Mouse (Mus musculus): Measurements from ENCODE around the gene Adgra1. TPM values are rescaled to one million over a fixed set of nuclear protein-coding genes. Genes with fewer than 3 reads are reported as not detected.

The Adgra1 gene
- polyA plus RNA-seq (2015; fragmentation: Nextera tagmentation; extraction: Ambion mirVana) = 0.67 and 2.5 TPM in 2 replicates

DNA sequence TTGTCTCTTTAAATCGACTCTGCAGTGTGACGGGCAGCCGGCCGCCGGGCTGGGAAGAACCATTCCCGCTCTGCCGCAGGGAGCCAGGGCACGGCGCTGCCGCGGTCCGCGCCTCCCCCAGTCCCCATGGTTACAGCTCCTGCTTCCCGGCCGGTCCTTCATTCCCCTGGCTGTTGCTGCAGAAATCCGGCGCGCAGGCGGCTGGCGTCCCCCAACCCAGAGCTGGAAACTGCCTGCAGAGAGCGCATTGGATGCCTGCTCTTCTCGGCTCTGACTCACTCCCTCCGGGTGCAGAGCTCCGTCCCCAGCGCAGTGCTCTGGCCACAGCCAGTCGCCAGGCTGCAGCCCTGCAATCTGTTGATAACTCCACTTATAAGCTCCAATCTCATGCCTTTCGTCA, at the start of gene Adgra1:
Adgra1 (plus strand) TSS at position 139 of the 400 bp plus-strand sequence.
- H3K4me3 ChIP-seq (replicated peaks) = peak within 1 kb of the TSS; percentile 12
- 1% methylated on average over 27 of the region's 27 CpGs for WGBS
- peak; percentile 88 for ATAC-seq (replicated peaks; ENCODE audit: low FRiP score)
- peaks cover 37% of the 10 kb centered on the region for H3K27me3 ChIP-seq
- H3K9me3 ChIP-seq (replicated peaks) = no peaks in the 10 kb centered on the region
- peak within 1 kb of the TSS; percentile 53 for H3K4me2 ChIP-seq
- H3K36me3 ChIP-seq = no peaks in the 10 kb centered on the region
- no peak within 1 kb of the TSS for H3K27ac ChIP-seq
- H3K4me1 ChIP-seq = peaks cover 28% of the 10 kb centered on the region
- no peak within 1 kb of the TSS for H3K9ac ChIP-seq

DNA sequence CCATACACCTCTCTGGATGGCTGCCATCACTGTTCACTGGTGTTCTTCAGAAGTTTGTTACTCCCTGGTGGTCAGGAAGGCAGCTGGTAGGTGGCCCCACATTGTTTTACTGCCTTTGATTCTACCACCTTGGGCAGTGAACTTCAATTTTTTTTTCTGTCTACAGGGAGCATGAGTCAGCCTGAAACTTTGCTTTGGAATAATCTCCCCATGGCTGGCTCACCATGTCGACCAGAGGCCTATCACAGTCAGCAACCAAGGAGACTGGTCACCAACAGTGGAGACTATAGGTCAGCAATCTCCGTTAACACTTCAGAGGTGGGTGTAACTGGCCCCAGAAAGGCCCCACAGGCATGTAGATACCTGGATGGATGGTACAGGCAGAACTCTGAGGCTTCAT, 46.6 kb upstream of the Adgra1 start:
- Histone ChIP-seq H3K4me3 (replicated peaks) (no peak overlapping the region), H3K36me3 (no peaks in the 10 kb centered on the region), H3K9ac (no peak overlapping the region), H3K27ac (no peak overlapping the region), H3K4me2 (no peak overlapping the region), H3K4me1 (peaks cover 8% of the 10 kb centered on the region; the same call in 1 of the 2 replicates), H3K9me3 (replicated peaks) (no peaks in the 10 kb centered on the region), H3K27me3 (no peaks in the 10 kb centered on the region)
- 81% methylated on average over 2 of the region's 2 CpGs for WGBS
- ATAC-seq (replicated peaks; ENCODE audit: low FRiP score) = no peak

DNA sequence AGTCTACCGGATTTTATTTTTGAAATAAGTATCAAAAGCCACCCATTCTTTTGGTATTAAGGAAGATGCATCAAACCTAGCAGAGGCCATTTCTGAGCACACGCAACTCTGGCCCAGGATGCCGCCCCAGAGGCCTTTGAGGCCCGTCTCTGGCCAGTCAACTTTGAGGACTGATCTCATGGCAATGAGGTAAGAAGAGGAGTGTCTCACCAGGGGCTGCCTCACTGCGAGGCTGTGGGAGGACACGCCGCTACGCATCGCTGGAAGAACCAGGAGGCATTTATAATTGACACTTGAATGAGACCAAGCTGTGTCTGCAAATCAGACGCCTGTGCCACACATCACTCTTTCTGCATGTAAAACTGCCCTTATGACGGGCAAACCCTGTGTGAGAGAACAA, 45.0 kb upstream of the Adgra1 start:
- Histone ChIP-seq H3K36me3 (no peaks in the 10 kb centered on the region), H3K4me2 (no peak overlapping the region), H3K27me3 (no peaks in the 10 kb centered on the region), H3K9ac (no peak overlapping the region), H3K9me3 (replicated peaks) (no peaks in the 10 kb centered on the region), H3K4me1 (peaks cover 8% of the 10 kb centered on the region; the same call in 1 of the 2 replicates), H3K27ac (no peak overlapping the region), H3K4me3 (replicated peaks) (no peak overlapping the region)
- peak; percentile 62; the same call in 1 of the 2 replicates for ATAC-seq (replicated peaks; ENCODE audit: low FRiP score)
- WGBS = 55% methylated on average over 11 of the region's 11 CpGs

DNA sequence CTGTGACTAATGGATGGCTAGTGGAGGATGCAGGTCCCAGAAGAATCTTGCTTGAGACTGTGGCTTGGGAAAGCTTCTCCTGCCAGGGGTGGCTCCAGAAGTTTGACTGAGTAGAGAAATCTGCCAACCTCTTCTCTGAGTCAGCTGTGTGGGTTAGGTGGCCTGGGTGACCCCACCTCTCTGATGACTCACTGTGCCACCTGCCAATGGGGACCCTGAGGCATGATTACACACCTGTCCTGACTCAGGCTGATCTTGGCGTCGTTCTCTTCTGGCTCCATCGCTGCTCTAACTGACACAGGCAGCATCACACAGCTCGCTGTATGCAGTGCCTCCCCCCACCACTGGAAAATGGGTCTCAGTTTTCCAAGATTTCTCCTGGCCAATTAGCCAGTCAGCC, 44.3 kb upstream of the Adgra1 start:
- H3K4me2 ChIP-seq = no peak overlapping the region
- no peak overlapping the region for H3K9ac ChIP-seq
- no peaks in the 10 kb centered on the region for H3K9me3 ChIP-seq (replicated peaks)
- no peak overlapping the region for H3K4me3 ChIP-seq (replicated peaks)
- no peaks in the 10 kb centered on the region for H3K27me3 ChIP-seq
- H3K27ac ChIP-seq = no peak overlapping the region
- 71% methylated on average over 4 of the region's 4 CpGs for WGBS
- ATAC-seq (replicated peaks; ENCODE audit: low FRiP score) = 0 out of 2 replicates have a peak, but pooled peaks have one; percentile 9
- H3K4me1 ChIP-seq = peaks cover 8% of the 10 kb centered on the region; the same call in 1 of the 2 replicates
- no peaks in the 10 kb centered on the region for H3K36me3 ChIP-seq

DNA sequence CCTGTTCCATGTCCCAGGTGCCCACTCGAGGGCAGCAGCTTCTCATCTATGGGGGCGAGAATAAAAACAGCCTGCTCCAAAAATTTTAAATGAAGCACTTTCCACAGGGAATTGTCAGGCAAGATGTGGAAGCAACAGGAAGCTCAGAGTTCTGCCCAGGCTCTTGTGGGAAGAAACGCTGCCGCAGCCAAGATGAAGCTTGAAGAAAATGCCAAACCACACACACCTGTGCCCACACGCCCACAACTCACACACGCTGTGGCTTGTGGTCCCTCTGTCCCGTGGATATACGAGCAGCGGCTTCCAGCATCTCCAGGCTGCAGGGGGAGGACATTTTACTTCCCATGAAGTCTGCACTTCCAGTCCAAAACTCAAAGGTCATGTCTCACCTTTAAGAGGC, 42.4 kb upstream of the Adgra1 start:
- Histone ChIP-seq H3K4me2 (no peak overlapping the region), H3K27me3 (no peaks in the 10 kb centered on the region), H3K4me3 (replicated peaks) (no peak overlapping the region), H3K9me3 (replicated peaks) (no peaks in the 10 kb centered on the region), H3K27ac (no peak overlapping the region), H3K36me3 (no peaks in the 10 kb centered on the region), H3K9ac (no peak overlapping the region), H3K4me1 (peaks cover 8% of the 10 kb centered on the region; the same call in 1 of the 2 replicates)
- ATAC-seq (replicated peaks; ENCODE audit: low FRiP score) = no peak
- 85% methylated on average over 9 of the region's 9 CpGs for WGBS

DNA sequence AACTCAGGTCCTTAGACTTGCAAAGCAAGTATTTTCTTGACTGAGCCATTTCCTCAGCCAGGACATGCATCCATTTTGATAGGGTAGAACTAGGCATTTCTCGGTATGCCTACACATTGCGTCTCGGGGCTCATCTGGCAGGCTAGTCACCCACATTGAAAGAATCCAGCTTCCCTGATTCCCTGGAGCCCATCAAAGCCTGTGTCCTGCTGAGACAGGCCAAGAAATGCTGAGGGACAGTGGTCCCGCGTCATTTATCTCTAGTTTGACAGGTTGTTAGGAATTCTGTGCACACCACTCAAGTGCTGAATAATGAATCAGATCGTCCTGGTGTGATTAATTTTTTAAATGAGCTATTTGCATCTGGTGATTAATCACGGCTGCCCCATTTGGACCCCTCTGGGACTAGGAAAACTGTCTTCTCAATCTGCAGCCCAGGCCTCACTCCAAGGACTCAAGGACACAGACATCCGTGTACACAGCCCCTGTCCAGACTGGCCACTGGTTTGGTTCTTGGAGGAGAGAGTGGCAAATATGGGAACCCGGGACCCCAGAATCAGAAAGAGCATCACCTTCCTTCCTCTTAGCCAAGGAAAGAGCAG, 38.9 kb upstream of the Adgra1 start:
- Histone ChIP-seq H3K9ac (no peak overlapping the region), H3K36me3 (no peaks in the 10 kb centered on the region), H3K27me3 (no peaks in the 10 kb centered on the region), H3K4me1 (no peaks in the 10 kb centered on the region), H3K9me3 (replicated peaks) (no peaks in the 10 kb centered on the region), H3K4me3 (replicated peaks) (no peak overlapping the region), H3K4me2 (no peak overlapping the region), H3K27ac (no peak overlapping the region)
- no peak for ATAC-seq (replicated peaks; ENCODE audit: low FRiP score)
- WGBS = 85% methylated on average over 9 of the region's 9 CpGs

DNA sequence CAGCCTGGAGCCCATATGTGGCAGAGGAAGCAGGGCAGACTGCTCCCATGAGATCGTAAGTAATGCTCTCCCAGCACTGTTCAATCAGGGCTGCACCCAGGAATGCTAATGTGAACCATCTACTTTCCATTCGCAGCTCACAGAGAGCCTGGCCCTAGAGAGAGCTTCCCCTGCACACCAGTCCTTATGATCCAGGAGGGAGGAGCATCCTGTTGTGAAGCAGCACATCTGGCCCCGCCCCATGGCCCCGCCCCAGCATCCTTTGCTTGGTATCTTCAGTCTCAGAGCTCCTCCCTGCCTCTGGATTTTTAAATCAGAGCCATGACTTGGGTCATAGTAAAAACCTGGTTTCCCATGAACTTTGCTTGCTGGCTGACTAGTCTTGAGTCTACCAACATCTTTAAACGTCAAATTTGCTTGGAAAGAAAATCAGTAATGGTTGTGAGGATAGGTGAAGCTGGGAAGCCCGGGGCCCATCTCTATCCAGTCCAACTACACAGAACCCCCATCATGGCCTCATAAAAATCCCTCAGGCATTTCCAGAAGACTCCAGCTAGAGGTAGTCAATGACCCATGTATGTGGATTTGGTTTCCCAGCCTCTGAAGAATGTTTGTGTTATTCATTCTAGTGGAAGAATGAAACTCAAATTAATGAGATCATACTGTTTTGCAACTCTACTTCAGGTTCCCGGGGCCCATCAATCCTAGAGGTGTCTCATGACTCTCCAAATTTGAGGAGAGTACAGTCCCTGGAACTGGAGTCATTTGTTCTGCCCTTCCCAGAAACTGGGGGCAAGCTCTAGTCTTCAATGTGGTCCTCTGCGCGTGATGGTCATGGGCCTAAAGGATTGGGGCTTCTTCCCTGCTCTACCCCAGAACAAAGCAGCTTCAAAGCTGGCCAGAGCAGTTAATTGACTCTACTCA, 36.5 kb upstream of the Adgra1 start:
- H3K27me3 ChIP-seq = no peaks in the 10 kb centered on the region
- H3K4me2 ChIP-seq = no peak overlapping the region
- peak; percentile 86 for ATAC-seq (replicated peaks; ENCODE audit: low FRiP score)
- WGBS = 48% methylated on average over 9 of the region's 9 CpGs
- no peak overlapping the region for H3K9ac ChIP-seq
- H3K27ac ChIP-seq = peak overlapping the region; percentile 45; the same call in 1 of the 2 replicates
- no peak overlapping the region for H3K4me3 ChIP-seq (replicated peaks)
- H3K9me3 ChIP-seq (replicated peaks) = no peaks in the 10 kb centered on the region
- no peaks in the 10 kb centered on the region for H3K36me3 ChIP-seq
- no peaks in the 10 kb centered on the region for H3K4me1 ChIP-seq

DNA sequence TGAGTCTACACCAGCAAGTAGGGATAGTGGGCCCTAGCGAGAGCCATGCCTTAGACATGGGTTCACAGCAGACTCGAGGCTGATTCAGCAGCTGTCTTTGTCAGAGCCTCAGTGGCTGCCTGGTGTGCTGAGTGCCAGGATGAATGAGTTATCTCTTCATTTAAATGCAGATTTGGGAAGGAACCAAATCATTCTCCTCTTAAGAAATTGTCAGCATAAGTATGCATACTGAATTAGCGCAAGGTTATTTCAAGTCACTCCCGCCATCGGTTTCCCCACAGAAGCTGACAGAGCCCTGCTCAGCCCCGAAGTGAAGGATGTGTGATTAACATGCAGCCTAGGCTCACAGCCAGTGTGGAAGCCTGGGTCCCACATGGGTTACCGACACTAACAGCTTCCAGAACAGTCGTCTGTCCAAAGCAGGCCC, 27.8 kb upstream of the Adgra1 start:
- H3K36me3 ChIP-seq = no peaks in the 10 kb centered on the region
- H3K4me1 ChIP-seq = no peaks in the 10 kb centered on the region
- no peak overlapping the region for H3K4me2 ChIP-seq
- H3K9ac ChIP-seq = no peak overlapping the region
- H3K27me3 ChIP-seq = no peaks in the 10 kb centered on the region
- H3K4me3 ChIP-seq (replicated peaks) = no peak overlapping the region
- WGBS = 69% methylated on average over 8 of the region's 8 CpGs
- no peak overlapping the region for H3K27ac ChIP-seq
- no peak for ATAC-seq (replicated peaks; ENCODE audit: low FRiP score)
- H3K9me3 ChIP-seq (replicated peaks) = no peaks in the 10 kb centered on the region

DNA sequence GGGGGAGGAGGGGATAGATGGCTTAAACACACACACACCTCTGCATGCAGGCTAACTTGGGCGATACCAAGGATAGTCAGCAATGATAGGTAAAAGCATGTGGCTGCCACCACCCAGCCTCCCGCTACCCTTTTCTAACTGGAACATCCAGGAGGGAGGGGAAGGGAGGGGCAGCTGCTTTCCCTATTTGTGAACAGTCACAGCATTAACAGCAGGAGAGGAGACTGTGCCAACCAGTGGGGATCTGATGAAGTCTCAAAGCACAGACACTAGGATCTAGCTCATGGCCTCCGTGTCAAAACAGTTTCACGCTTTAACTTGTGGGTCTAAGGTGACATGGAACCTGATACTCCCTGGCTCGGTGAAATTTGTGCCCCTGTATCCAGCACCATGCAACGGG, 23.9 kb upstream of the Adgra1 start:
- H3K27me3 ChIP-seq = no peaks in the 10 kb centered on the region
- no peak for ATAC-seq (replicated peaks; ENCODE audit: low FRiP score)

DNA sequence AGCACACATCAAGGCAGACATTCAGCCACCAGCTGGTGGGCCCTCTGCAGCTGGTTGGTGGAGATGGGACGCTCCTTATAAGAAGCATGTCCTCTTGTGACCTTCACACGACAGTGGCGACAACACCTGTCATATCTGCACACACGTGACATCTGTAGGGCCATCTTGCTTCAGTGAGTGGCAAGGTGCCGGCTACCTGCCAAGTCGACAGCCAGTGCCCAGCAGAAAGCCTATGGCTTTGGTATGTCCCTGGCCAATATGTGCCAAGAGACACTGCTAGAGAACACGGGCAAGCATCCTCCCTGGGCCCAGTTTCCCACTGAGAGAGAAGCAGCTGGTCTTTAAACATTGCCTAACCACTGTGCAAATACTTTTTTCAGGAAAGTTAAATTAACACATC, 22.3 kb upstream of the Adgra1 start:
- ATAC-seq (replicated peaks; ENCODE audit: low FRiP score) = no peak
- Histone ChIP-seq H3K27me3 (no peaks in the 10 kb centered on the region), H3K4me1 (no peaks in the 10 kb centered on the region), H3K9ac (no peak overlapping the region), H3K4me2 (no peak overlapping the region), H3K4me3 (replicated peaks) (no peak overlapping the region), H3K27ac (no peak overlapping the region), H3K9me3 (replicated peaks) (no peaks in the 10 kb centered on the region), H3K36me3 (no peaks in the 10 kb centered on the region)
- 87% methylated on average over 7 of the region's 7 CpGs for WGBS

More for the DNA sequence above, 23.9 kb upstream of the Adgra1 start:
- Histone ChIP-seq H3K4me3 (replicated peaks) (no peak overlapping the region), H3K36me3 (no peaks in the 10 kb centered on the region), H3K27ac (no peak overlapping the region), H3K9me3 (replicated peaks) (no peaks in the 10 kb centered on the region), H3K9ac (no peak overlapping the region), H3K4me1 (no peaks in the 10 kb centered on the region), H3K4me2 (no peak overlapping the region)
- WGBS = 26% methylated on average over 6 of the region's 6 CpGs

DNA sequence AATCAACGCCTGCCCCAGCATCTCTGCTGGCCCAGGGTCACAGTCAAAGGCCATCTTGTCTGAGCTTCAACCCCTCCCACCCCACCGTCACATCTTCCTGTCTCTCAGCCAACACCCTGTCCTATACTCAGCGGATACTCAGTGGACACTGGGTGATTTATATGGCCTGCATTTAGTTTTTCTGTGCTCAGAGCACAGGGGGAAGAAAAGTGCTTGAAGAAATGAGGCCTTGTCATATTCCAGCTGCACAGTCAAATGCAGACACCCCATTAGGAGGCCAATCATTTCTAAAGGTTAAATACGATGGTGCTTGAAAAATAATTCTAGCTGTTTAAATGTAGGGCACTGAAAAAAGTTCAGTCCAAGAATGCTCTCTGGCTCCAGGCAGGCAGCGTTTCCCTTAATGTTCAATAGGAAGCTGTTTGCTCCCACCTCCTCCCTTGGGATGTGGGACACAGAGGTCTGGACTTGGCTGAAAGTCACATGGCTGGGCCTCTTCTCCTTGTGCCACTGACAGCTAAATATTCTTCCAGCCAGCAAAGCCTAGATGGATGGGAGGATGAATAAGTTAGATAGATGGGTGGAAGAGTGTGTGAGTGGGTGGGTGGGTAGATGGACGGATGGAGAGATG, 20.3 kb upstream of the Adgra1 start:
- H3K36me3 ChIP-seq = no peaks in the 10 kb centered on the region
- 75% methylated on average over 6 of the region's 6 CpGs for WGBS
- no peak for ATAC-seq (replicated peaks; ENCODE audit: low FRiP score)
- no peak overlapping the region for H3K27ac ChIP-seq
- no peaks in the 10 kb centered on the region for H3K9me3 ChIP-seq (replicated peaks)
- no peak overlapping the region for H3K4me3 ChIP-seq (replicated peaks)
- no peaks in the 10 kb centered on the region for H3K4me1 ChIP-seq
- no peaks in the 10 kb centered on the region for H3K27me3 ChIP-seq
- no peak overlapping the region for H3K9ac ChIP-seq
- H3K4me2 ChIP-seq = no peak overlapping the region
